Mouse (Mus musculus): ENCODE measurements at regions not wholly inside any gene's neighbourhood (a gene's known extent, or its start where the extent isn't known, plus 50 kb on each side); places are given as distances from the start of the nearest gene placed in this dataset.

- Histone ChIP-seq H3K9ac (no peak overlapping the region), H3K4me3 (no peak overlapping the region), H3K4me2 (no peak overlapping the region), H3K9me3 (no peaks in the 10 kb centered on the region), H3K36me3 (no peaks in the 10 kb centered on the region), H3K27me3 (no peaks in the 10 kb centered on the region), H3K4me1 (no peaks in the 10 kb centered on the region), H3K27ac (no peak overlapping the region)
- ATAC-seq (ENCODE audit: insufficient number of reproducible peaks, insufficient read depth, low FRiP score, low TSS enrichment, low read depth), result no peak
- WGBS, result 71% methylated on average over 1 of the region's 1 CpGs
These were observed 61.7 kb upstream of the Hrasls start for GRCm38 (mm10) chr16:29147766-29148165.

- Histone ChIP-seq H3K9ac (no peak overlapping the region), H3K36me3 (no peaks in the 10 kb centered on the region), H3K4me1 (no peaks in the 10 kb centered on the region), H3K4me3 (no peak overlapping the region), H3K9me3 (no peaks in the 10 kb centered on the region), H3K27me3 (no peaks in the 10 kb centered on the region), H3K4me2 (no peak overlapping the region), H3K27ac (no peak overlapping the region)
- WGBS, result 78% methylated on average over 4 of the region's 4 CpGs
- no peak for ATAC-seq (ENCODE audit: insufficient number of reproducible peaks, insufficient read depth, low FRiP score, low TSS enrichment, low read depth)
These were observed 90.3 kb upstream of the Hrasls start for GRCm38 (mm10) chr16:29119217-29119616.

- Histone ChIP-seq H3K4me2 (no peak overlapping the region), H3K9me3 (no peaks in the 10 kb centered on the region), H3K27ac (no peak overlapping the region), H3K4me1 (no peaks in the 10 kb centered on the region), H3K9ac (no peak overlapping the region), H3K27me3 (no peaks in the 10 kb centered on the region), H3K36me3 (no peaks in the 10 kb centered on the region), H3K4me3 (no peak overlapping the region)
- no peak for ATAC-seq (ENCODE audit: insufficient number of reproducible peaks, insufficient read depth, low FRiP score, low TSS enrichment, low read depth)
- 83% methylated on average over 4 of the region's 4 CpGs for WGBS
These were observed 112.7 kb upstream of the Hrasls start for GRCm38 (mm10) chr16:29096791-29097190.

GRCm38 (mm10) chr16:29065961-29066360 is 136.5 kb upstream of the Mb21d2 start:
- H3K36me3 ChIP-seq, result no peaks in the 10 kb centered on the region
- no peaks in the 10 kb centered on the region for H3K4me1 ChIP-seq
- no peaks in the 10 kb centered on the region for H3K9me3 ChIP-seq
- 83% methylated on average over 3 of the region's 3 CpGs for whole genome bisulfite sequencing
- no peak overlapping the region for H3K4me3 ChIP-seq
- H3K27ac ChIP-seq, result no peak overlapping the region
- no peak for ATAC-seq (ENCODE audit: insufficient number of reproducible peaks, insufficient read depth, low FRiP score, low TSS enrichment, low read depth)
- H3K9ac ChIP-seq, result no peak overlapping the region
- H3K4me2 ChIP-seq, result no peak overlapping the region
- H3K27me3 ChIP-seq, result no peaks in the 10 kb centered on the region

- Histone ChIP-seq H3K36me3 (no peaks in the 10 kb centered on the region), H3K9ac (no peak overlapping the region), H3K27ac (no peak overlapping the region), H3K4me1 (0 out of 2 replicates have a peak, but pooled peaks cover 4% of the 10 kb centered on the region), H3K4me3 (no peak overlapping the region), H3K27me3 (no peaks in the 10 kb centered on the region), H3K9me3 (no peaks in the 10 kb centered on the region), H3K4me2 (no peak overlapping the region)
- ATAC-seq (ENCODE audit: insufficient number of reproducible peaks, insufficient read depth, low FRiP score, low TSS enrichment, low read depth), result no peak
- 87% methylated on average over 4 of the region's 4 CpGs for WGBS
These were observed 135.8 kb upstream of the Mb21d2 start for GRCm38 (mm10) chr16:29065097-29065785.

GRCm38 (mm10) chr16:29063377-29063776 is 133.9 kb upstream of the Mb21d2 start:
- Histone ChIP-seq H3K27me3 (no peaks in the 10 kb centered on the region), H3K36me3 (no peaks in the 10 kb centered on the region), H3K9me3 (no peaks in the 10 kb centered on the region), H3K4me2 (no peak overlapping the region), H3K9ac (no peak overlapping the region), H3K27ac (no peak overlapping the region), H3K4me3 (no peak overlapping the region), H3K4me1 (0 out of 2 replicates have a peak, but pooled peaks cover 4% of the 10 kb centered on the region)
- ATAC-seq (ENCODE audit: insufficient number of reproducible peaks, insufficient read depth, low FRiP score, low TSS enrichment, low read depth), result no peak

- no peaks in the 10 kb centered on the region for H3K9me3 ChIP-seq
- H3K36me3 ChIP-seq, result no peaks in the 10 kb centered on the region
- 71% methylated on average over 5 of the region's 5 CpGs for WGBS
- H3K4me1 ChIP-seq, result 0 out of 2 replicates have a peak, but pooled peaks cover 4% of the 10 kb centered on the region
- H3K27me3 ChIP-seq, result no peaks in the 10 kb centered on the region
- no peak overlapping the region for H3K4me2 ChIP-seq
- no peak overlapping the region for H3K27ac ChIP-seq
- H3K4me3 ChIP-seq, result no peak overlapping the region
- no peak for ATAC-seq (ENCODE audit: insufficient number of reproducible peaks, insufficient read depth, low FRiP score, low TSS enrichment, low read depth)
- no peak overlapping the region for H3K9ac ChIP-seq
These were observed 127.6 kb upstream of the Mb21d2 start for GRCm38 (mm10) chr16:29057076-29057475.

GRCm38 (mm10) chr16:29054423-29054822 is 125.0 kb upstream of the Mb21d2 start:
- Histone ChIP-seq H3K27me3 (no peaks in the 10 kb centered on the region), H3K4me3 (no peak overlapping the region), H3K36me3 (no peaks in the 10 kb centered on the region), H3K9ac (no peak overlapping the region), H3K4me2 (peak overlapping the region; percentile 43), H3K27ac (no peak overlapping the region), H3K9me3 (no peaks in the 10 kb centered on the region), H3K4me1 (no peaks in the 10 kb centered on the region)
- WGBS, result 6% methylated on average over 8 of the region's 8 CpGs
- ATAC-seq (ENCODE audit: insufficient number of reproducible peaks, insufficient read depth, low FRiP score, low TSS enrichment, low read depth), result no peak

- 84% methylated on average over 6 of the region's 6 CpGs for WGBS
- Histone ChIP-seq H3K36me3 (no peaks in the 10 kb centered on the region), H3K9ac (no peak overlapping the region), H3K27ac (no peak overlapping the region), H3K4me3 (no peak overlapping the region), H3K4me2 (no peak overlapping the region), H3K4me1 (no peaks in the 10 kb centered on the region), H3K9me3 (no peaks in the 10 kb centered on the region), H3K27me3 (no peaks in the 10 kb centered on the region)
- ATAC-seq (ENCODE audit: insufficient number of reproducible peaks, insufficient read depth, low FRiP score, low TSS enrichment, low read depth), result no peak
These were observed 117.0 kb upstream of the Mb21d2 start for GRCm38 (mm10) chr16:29046453-29046993.

- no peak overlapping the region for H3K4me2 ChIP-seq
- no peak overlapping the region for H3K27ac ChIP-seq
- H3K4me1 ChIP-seq, result no peaks in the 10 kb centered on the region
- no peak overlapping the region for H3K4me3 ChIP-seq
- ATAC-seq (ENCODE audit: insufficient number of reproducible peaks, insufficient read depth, low FRiP score, low TSS enrichment, low read depth), result no peak
- H3K9me3 ChIP-seq, result no peaks in the 10 kb centered on the region
- no peaks in the 10 kb centered on the region for H3K27me3 ChIP-seq
- no peaks in the 10 kb centered on the region for H3K36me3 ChIP-seq
- WGBS, result 82% methylated on average over 5 of the region's 5 CpGs
- no peak overlapping the region for H3K9ac ChIP-seq
These were observed 106.0 kb upstream of the Mb21d2 start for GRCm38 (mm10) chr16:29035523-29035922.

- no peaks in the 10 kb centered on the region for H3K36me3 ChIP-seq
- WGBS, result 61% methylated on average over 16 of the region's 16 CpGs
- no peaks in the 10 kb centered on the region for H3K4me1 ChIP-seq
- no peaks in the 10 kb centered on the region for H3K27me3 ChIP-seq
- ATAC-seq (ENCODE audit: insufficient number of reproducible peaks, insufficient read depth, low FRiP score, low TSS enrichment, low read depth), result no peak
- H3K4me2 ChIP-seq, result no peak overlapping the region
- H3K27ac ChIP-seq, result no peak overlapping the region
- H3K9ac ChIP-seq, result no peak overlapping the region
- H3K4me3 ChIP-seq, result no peak overlapping the region
- H3K9me3 ChIP-seq, result no peaks in the 10 kb centered on the region
These were observed 104.8 kb upstream of the Mb21d2 start for GRCm38 (mm10) chr16:29034053-29034794.

- no peaks in the 10 kb centered on the region for H3K4me1 ChIP-seq
- ATAC-seq (ENCODE audit: insufficient number of reproducible peaks, insufficient read depth, low FRiP score, low TSS enrichment, low read depth), result no peak
- H3K4me2 ChIP-seq, result no peak overlapping the region
- H3K4me3 ChIP-seq, result no peak overlapping the region
- H3K27me3 ChIP-seq, result no peaks in the 10 kb centered on the region
- H3K9ac ChIP-seq, result no peak overlapping the region
- 74% methylated on average over 5 of the region's 5 CpGs for WGBS
- H3K9me3 ChIP-seq, result no peaks in the 10 kb centered on the region
- no peaks in the 10 kb centered on the region for H3K36me3 ChIP-seq
- no peak overlapping the region for H3K27ac ChIP-seq
These were observed 103.9 kb upstream of the Mb21d2 start for GRCm38 (mm10) chr16:29033357-29033756.
